Mouse (Mus musculus) retina, postnatal 1 day (tissue): ENCODE measurements around the gene Uroc1.

Source experiments
- DNase-seq: peaks from one replicate; pipeline ENCODE4 v3.0.0-alpha.2; 2012

Uroc1 gene

GRCm38 (mm10) chr6:90359445-90359844 lies 26.4 kb downstream of the Uroc1 start:
- peak; percentile 18 for DNase-seq

- DNase-seq = peak; percentile 75
Measured at GRCm38 (mm10) chr6:90360024-90360781, 27.1 kb downstream of the Uroc1 start.

GRCm38 (mm10) chr6:90360922-90361614 lies 28.0 kb downstream of the Uroc1 start:
- DNase-seq = no peak

GRCm38 (mm10) chr6:90363301-90363700 lies 30.2 kb downstream of the Uroc1 start:
- DNase-seq = no peak

- peak; percentile 97 for DNase-seq
Measured at GRCm38 (mm10) chr6:90368976-90369724, 36.1 kb downstream of the Uroc1 start, which contains the start of gene Zxdc. Gene Zxdc (plus strand): TSS chr6:90369492.

- DNase-seq = peak; percentile 60
Measured at GRCm38 (mm10) chr6:90369725-90370553, 36.9 kb downstream of the Uroc1 start.

- no peak for DNase-seq
Measured at GRCm38 (mm10) chr6:90374647-90375046, 41.6 kb downstream of the Uroc1 start.

GRCm38 (mm10) chr6:90377708-90378107 lies 44.6 kb downstream of the Uroc1 start:
- DNase-seq = no peak

GRCm38 (mm10) chr6:90381465-90381864 lies 48.4 kb downstream of the Uroc1 start:
- DNase-seq = no peak

GRCm38 (mm10) chr6:90390629-90391028 lies 57.5 kb downstream of the Uroc1 start:
- no peak for DNase-seq

GRCm38 (mm10) chr6:90393948-90394347 lies 60.9 kb downstream of the Uroc1 start:
- DNase-seq = no peak

- no peak for DNase-seq
Measured at GRCm38 (mm10) chr6:90395751-90396150, 62.7 kb downstream of the Uroc1 start.

- DNase-seq = no peak
Measured at GRCm38 (mm10) chr6:90397291-90397690, 64.2 kb downstream of the Uroc1 start.

- DNase-seq = no peak
Measured at GRCm38 (mm10) chr6:90408632-90409031, 75.5 kb downstream of the Uroc1 start.

- no peak for DNase-seq
Measured at GRCm38 (mm10) chr6:90410972-90411371, 77.9 kb downstream of the Uroc1 start.

GRCm38 (mm10) chr6:90411926-90412325 lies 78.8 kb downstream of the Uroc1 start:
- no peak for DNase-seq
